Mouse (Mus musculus) stomach, postnatal 0 days (tissue): ENCODE results near the gene Rcan2. TPM values are rescaled to one million over a fixed set of nuclear protein-coding genes. Genes with fewer than 3 reads are reported as not detected.

Experiments used
- ATAC-seq: fragments of 200-750 bp; cut with Nextera tagmentation; 2 replicates; pipeline ENCODE4 v1.8.0; 2017; ENCODE audit not compliant: low FRiP score, low TSS enrichment
- DNase-seq: peaks from one replicate; pipeline ENCODE4 v3.0.0-alpha.2; 2016; ENCODE audit warnings: low spot score
- H3K27ac ChIP-seq: fragments of 300-500 bp; sonication (generic); replicated peaks from 2 replicates; pipeline ENCODE4 v1.5.1; 2014; ENCODE audit warnings: mild to moderate bottlenecking, control low read depth
- H3K27me3 ChIP-seq: fragments of 300-500 bp; sonication (generic); 2 replicates; pipeline ENCODE4 v1.6.1; 2014; ENCODE audit warnings: low read length; ENCODE audit not compliant: control insufficient read depth, insufficient read depth
- H3K36me3 ChIP-seq: fragments of 300-500 bp; sonication (generic); 2 replicates; pipeline ENCODE4 v1.6.1; 2014; ENCODE audit warnings: low read length, mixed read lengths; ENCODE audit not compliant: control insufficient read depth, insufficient read depth
- H3K4me1 ChIP-seq: fragments of 300-500 bp; sonication (generic); replicated peaks from 2 replicates; pipeline ENCODE4 v1.6.1; 2014; ENCODE audit warnings: antibody characterized with exemption; ENCODE audit not compliant: control insufficient read depth, insufficient read depth
- H3K4me2 ChIP-seq: fragments of 300-500 bp; sonication (generic); replicated peaks from 2 replicates; pipeline ENCODE4 v1.6.1; 2014; ENCODE audit warnings: low read depth, mild to moderate bottlenecking, control low read depth, moderate library complexity
- H3K4me3 ChIP-seq: fragments of 300-500 bp; sonication (generic); 2 replicates; pipeline ENCODE4 v1.5.1; 2014; ENCODE audit warnings: low read depth, low read length, control low read depth
- H3K9ac ChIP-seq: fragments of 300-500 bp; sonication (generic); 2 replicates; pipeline ENCODE4 v1.6.1; 2014; ENCODE audit warnings: mild to moderate bottlenecking, low read length, control low read depth, mixed read lengths
- H3K9me3 ChIP-seq: fragments of 300-500 bp; sonication (generic); 2 replicates; pipeline ENCODE4 v1.6.1; 2016; ENCODE audit warnings: low read length; ENCODE audit not compliant: control insufficient read depth
- CTCF ChIP-seq: IDR thresholded peaks from 2 replicates; pipeline ENCODE4 v1.5.1; 2016; ENCODE audit warnings: antibody characterized with exemption, low read depth, mild to moderate bottlenecking, moderate library complexity
- EP300 ChIP-seq: optimal IDR thresholded peaks from 2 replicates; pipeline ENCODE3; 2016; ENCODE audit warnings: antibody characterized with exemption
- WGBS: fragments of 180-500 bp; shearing (Covaris S2); extraction: QIAGEN DNeasy Blood & Tissue Kit; methylation state at CpG from one replicate; pipeline ENCODE4 v1.1.7; 2014; 5-methylcytosine and 5-hydroxymethylcytosine counted together
- polyA plus RNA-seq: library from polyadenylated mRNA; unstranded; fragments of >200 nt; fragmentation: Nextera tagmentation; extraction: Ambion mirVana; gene quantifications from 2 replicates; pipeline ENCODE4 v1.2.1, GENCODE M21; 2015

The Rcan2 gene
- polyA plus RNA-seq, 1 experiment from 2014 or later: 11.0 TPM

GRCm38 (mm10) chr17:43904896-43905295, 103.7 kb downstream of the Rcan2 start:
- H3K4me1 ChIP-seq: no peaks in the 10 kb centered on the region
- no peaks in the 10 kb centered on the region for H3K36me3 ChIP-seq
- no peak overlapping the region for H3K27ac ChIP-seq
- H3K4me3 ChIP-seq: no peak overlapping the region
- TF ChIP-seq CTCF (no peak), EP300 (no peak)
- ATAC-seq: no peak
- H3K27me3 ChIP-seq: no peaks in the 10 kb centered on the region
- no peak for DNase-seq
- no peak overlapping the region for H3K4me2 ChIP-seq
- no peak overlapping the region for H3K9ac ChIP-seq
- H3K9me3 ChIP-seq: no peaks in the 10 kb centered on the region
- 90% methylated on average over 7 of the region's 7 CpGs for WGBS

GRCm38 (mm10) chr17:43906728-43907127, 105.6 kb downstream of the Rcan2 start:
- Histone ChIP-seq H3K4me2 (no peak overlapping the region), H3K9me3 (no peaks in the 10 kb centered on the region), H3K27me3 (no peaks in the 10 kb centered on the region), H3K27ac (no peak overlapping the region), H3K4me1 (no peaks in the 10 kb centered on the region), H3K4me3 (no peak overlapping the region), H3K9ac (no peak overlapping the region), H3K36me3 (no peaks in the 10 kb centered on the region)
- DNase-seq: no peak
- no peak for ATAC-seq
- TF ChIP-seq EP300 (no peak), CTCF (no peak)

GRCm38 (mm10) chr17:43916128-43916527, 115.0 kb downstream of the Rcan2 start:
- 57% methylated on average over 8 of the region's 8 CpGs for WGBS
- no peaks in the 10 kb centered on the region for H3K36me3 ChIP-seq
- H3K4me1 ChIP-seq: no peaks in the 10 kb centered on the region
- ATAC-seq (no peak), DNase-seq (no peak)
- H3K9ac ChIP-seq: no peak overlapping the region
- TF ChIP-seq EP300 (no peak), CTCF (no peak)
- H3K4me3 ChIP-seq: no peak overlapping the region
- H3K27me3 ChIP-seq: no peaks in the 10 kb centered on the region
- H3K27ac ChIP-seq: no peak overlapping the region
- H3K4me2 ChIP-seq: no peak overlapping the region
- no peaks in the 10 kb centered on the region for H3K9me3 ChIP-seq

GRCm38 (mm10) chr17:43917143-43917542, 116.0 kb downstream of the Rcan2 start:
- TF ChIP-seq CTCF: no peak
- TF ChIP-seq EP300: no peak
- H3K4me2 ChIP-seq: no peak overlapping the region
- no peak for DNase-seq
- no peak overlapping the region for H3K9ac ChIP-seq
- no peaks in the 10 kb centered on the region for H3K27me3 ChIP-seq
- H3K36me3 ChIP-seq: no peaks in the 10 kb centered on the region
- H3K9me3 ChIP-seq: no peaks in the 10 kb centered on the region
- ATAC-seq: no peak
- H3K27ac ChIP-seq: no peak overlapping the region
- no peak overlapping the region for H3K4me3 ChIP-seq
- WGBS: 85% methylated on average over 5 of the region's 5 CpGs
- H3K4me1 ChIP-seq: no peaks in the 10 kb centered on the region

- no peak overlapping the region for H3K4me2 ChIP-seq
- ATAC-seq: no peak
- no peaks in the 10 kb centered on the region for H3K36me3 ChIP-seq
- no peak overlapping the region for H3K27ac ChIP-seq
- no peak overlapping the region for H3K9ac ChIP-seq
- DNase-seq: no peak
- H3K27me3 ChIP-seq: no peaks in the 10 kb centered on the region
- H3K9me3 ChIP-seq: no peaks in the 10 kb centered on the region
- no peak overlapping the region for H3K4me3 ChIP-seq
- no peaks in the 10 kb centered on the region for H3K4me1 ChIP-seq
- no peak for TF ChIP-seq CTCF
- no peak for TF ChIP-seq EP300
- 82% methylated on average over 4 of the region's 4 CpGs for WGBS
These were observed 128.7 kb downstream of the Rcan2 start for GRCm38 (mm10) chr17:43929856-43930255.

- Histone ChIP-seq H3K4me2 (no peak overlapping the region), H3K27ac (no peak overlapping the region), H3K4me1 (no peaks in the 10 kb centered on the region), H3K9ac (no peak overlapping the region), H3K4me3 (no peak overlapping the region), H3K36me3 (no peaks in the 10 kb centered on the region), H3K9me3 (no peaks in the 10 kb centered on the region), H3K27me3 (no peaks in the 10 kb centered on the region)
- DNase-seq (no peak), ATAC-seq (no peak)
- TF ChIP-seq EP300 (no peak), CTCF (no peak)
- 91% methylated on average over 11 of the region's 11 CpGs for WGBS
These were observed 130.6 kb downstream of the Rcan2 start for GRCm38 (mm10) chr17:43931731-43932130.
